Mouse (Mus musculus) neural tube, embryonic 11.5 days (tissue): Measurements from ENCODE around the gene Prdm5. TPM values are rescaled to one million over a fixed set of nuclear protein-coding genes. Genes with fewer than 3 reads are reported as not detected.

ENCODE experiments used
- ATAC-seq: fragments of 200-750 bp; cut with Nextera tagmentation; 2 replicates; pipeline ENCODE4 v1.8.0; 2017; ENCODE audit warnings: moderate number of reproducible peaks, mild to moderate bottlenecking, moderate TSS enrichment, moderate library complexity; ENCODE audit not compliant: insufficient read depth, low FRiP score, low TSS enrichment
- DNase-seq: peaks from one replicate; pipeline ENCODE4 v3.0.0-alpha.2; 2015; ENCODE audit warnings: low spot score
- H3K27ac ChIP-seq: fragments of 300-500 bp; sonication (generic); 2 replicates; pipeline ENCODE4 v1.5.1; 2014; ENCODE audit warnings: low read depth, mild to moderate bottlenecking, low read length
- H3K27me3 ChIP-seq: fragments of 300-500 bp; sonication (generic); 2 replicates; pipeline ENCODE4 v1.6.1; 2014; ENCODE audit warnings: mild to moderate bottlenecking, low read length, mixed read lengths; ENCODE audit not compliant: control insufficient read depth, insufficient read depth
- H3K36me3 ChIP-seq: fragments of 300-500 bp; sonication (generic); 2 replicates; pipeline ENCODE4 v1.6.1; 2014; ENCODE audit warnings: mild to moderate bottlenecking, low read length, moderate library complexity, mixed read lengths; ENCODE audit not compliant: control insufficient read depth, insufficient read depth
- H3K4me1 ChIP-seq: fragments of 300-500 bp; sonication (generic); 2 replicates; pipeline ENCODE4 v1.6.1; 2014; ENCODE audit warnings: low read length, mixed read lengths; ENCODE audit not compliant: control insufficient read depth, insufficient read depth
- H3K4me2 ChIP-seq: fragments of 300-500 bp; sonication (generic); 2 replicates; pipeline ENCODE4 v1.6.1; 2014; ENCODE audit warnings: low read depth, mild to moderate bottlenecking, moderate library complexity
- H3K4me3 ChIP-seq: fragments of 300-500 bp; sonication (generic); 2 replicates; pipeline ENCODE4 v1.5.1; 2014; ENCODE audit warnings: low read depth, low read length
- H3K9ac ChIP-seq: fragments of 300-500 bp; sonication (generic); 2 replicates; pipeline ENCODE4 v1.6.1; 2014; ENCODE audit warnings: mild to moderate bottlenecking, low read length
- H3K9me3 ChIP-seq: fragments of 300-500 bp; sonication (generic); 2 replicates; pipeline ENCODE4 v1.6.1; 2016; ENCODE audit warnings: low read length; ENCODE audit not compliant: control insufficient read depth
- WGBS: fragments of 180-500 bp; shearing (Covaris S2); extraction: QIAGEN DNeasy Blood & Tissue Kit; methylation state at CpG from one replicate; pipeline ENCODE4 v1.1.7; 2014; 5-methylcytosine and 5-hydroxymethylcytosine counted together
- polyA plus RNA-seq: library from polyadenylated mRNA; unstranded; fragments of >200 nt; fragmentation: Nextera tagmentation; extraction: Ambion mirVana; gene quantifications from 2 replicates; pipeline ENCODE4 v1.2.1, GENCODE M21; 2014

Gene Prdm5
- polyA plus RNA-seq, 1 experiment from 2014 or later = 14.1 TPM

GRCm38 (mm10) chr6:65849687-65850086, 70.9 kb downstream of the Prdm5 start:
- H3K9ac ChIP-seq = no peak overlapping the region
- H3K9me3 ChIP-seq = no peaks in the 10 kb centered on the region
- no peak for DNase-seq
- no peaks in the 10 kb centered on the region for H3K27me3 ChIP-seq
- no peak for ATAC-seq
- H3K4me2 ChIP-seq = no peak overlapping the region
- no peak overlapping the region for H3K27ac ChIP-seq
- H3K36me3 ChIP-seq = no peaks in the 10 kb centered on the region
- no peak overlapping the region for H3K4me3 ChIP-seq
- WGBS = 75% methylated on average over 3 of the region's 3 CpGs
- no peaks in the 10 kb centered on the region for H3K4me1 ChIP-seq

GRCm38 (mm10) chr6:65850221-65850620, 71.4 kb downstream of the Prdm5 start:
- WGBS = 90% methylated on average over 3 of the region's 3 CpGs
- Histone ChIP-seq H3K9ac (no peak overlapping the region), H3K36me3 (no peaks in the 10 kb centered on the region), H3K27ac (no peak overlapping the region), H3K4me2 (no peak overlapping the region), H3K9me3 (no peaks in the 10 kb centered on the region), H3K27me3 (no peaks in the 10 kb centered on the region), H3K4me3 (no peak overlapping the region), H3K4me1 (no peaks in the 10 kb centered on the region)
- ATAC-seq (no peak), DNase-seq (no peak)

- DNase-seq (no peak), ATAC-seq (no peak)
- no peak overlapping the region for H3K4me3 ChIP-seq
- WGBS = 81% methylated on average over 3 of the region's 3 CpGs
- no peaks in the 10 kb centered on the region for H3K4me1 ChIP-seq
- H3K36me3 ChIP-seq = no peaks in the 10 kb centered on the region
- H3K27me3 ChIP-seq = no peaks in the 10 kb centered on the region
- H3K9me3 ChIP-seq = no peaks in the 10 kb centered on the region
- H3K27ac ChIP-seq = no peak overlapping the region
- H3K9ac ChIP-seq = no peak overlapping the region
- H3K4me2 ChIP-seq = no peak overlapping the region
These were observed 75.2 kb downstream of the Prdm5 start for GRCm38 (mm10) chr6:65854020-65854419.

GRCm38 (mm10) chr6:65854585-65854984, 75.8 kb downstream of the Prdm5 start:
- H3K27ac ChIP-seq = no peak overlapping the region
- no peaks in the 10 kb centered on the region for H3K36me3 ChIP-seq
- DNase-seq (no peak), ATAC-seq (no peak)
- no peak overlapping the region for H3K9ac ChIP-seq
- no peak overlapping the region for H3K4me3 ChIP-seq
- no peaks in the 10 kb centered on the region for H3K9me3 ChIP-seq
- no peaks in the 10 kb centered on the region for H3K27me3 ChIP-seq
- H3K4me2 ChIP-seq = no peak overlapping the region
- no peaks in the 10 kb centered on the region for H3K4me1 ChIP-seq
- WGBS = 75% methylated on average over 4 of the region's 4 CpGs

GRCm38 (mm10) chr6:65860609-65861008, 81.8 kb downstream of the Prdm5 start:
- 86% methylated on average over 5 of the region's 5 CpGs for WGBS

GRCm38 (mm10) chr6:65862836-65863235, 84.0 kb downstream of the Prdm5 start:
- H3K27me3 ChIP-seq = no peaks in the 10 kb centered on the region
- 89% methylated on average over 3 of the region's 3 CpGs for WGBS
- ATAC-seq (no peak), DNase-seq (no peak)
- H3K9ac ChIP-seq = no peak overlapping the region
- no peaks in the 10 kb centered on the region for H3K9me3 ChIP-seq
- no peak overlapping the region for H3K4me3 ChIP-seq
- no peak overlapping the region for H3K27ac ChIP-seq
- H3K36me3 ChIP-seq = no peaks in the 10 kb centered on the region
- H3K4me1 ChIP-seq = no peaks in the 10 kb centered on the region
- no peak overlapping the region for H3K4me2 ChIP-seq

More at GRCm38 (mm10) chr6:65860609-65861008, 81.8 kb downstream of the Prdm5 start:
- H3K9me3 ChIP-seq = no peaks in the 10 kb centered on the region
- H3K9ac ChIP-seq = no peak overlapping the region
- ATAC-seq (no peak), DNase-seq (no peak)
- H3K4me2 ChIP-seq = no peak overlapping the region
- no peak overlapping the region for H3K27ac ChIP-seq
- no peaks in the 10 kb centered on the region for H3K27me3 ChIP-seq
- H3K36me3 ChIP-seq = no peaks in the 10 kb centered on the region
- H3K4me1 ChIP-seq = no peaks in the 10 kb centered on the region
- no peak overlapping the region for H3K4me3 ChIP-seq

- Histone ChIP-seq H3K9ac (no peak overlapping the region), H3K27ac (no peak overlapping the region), H3K36me3 (no peaks in the 10 kb centered on the region), H3K9me3 (no peaks in the 10 kb centered on the region), H3K4me1 (no peaks in the 10 kb centered on the region), H3K27me3 (no peaks in the 10 kb centered on the region), H3K4me2 (no peak overlapping the region), H3K4me3 (no peak overlapping the region)
- ATAC-seq = no peak
- WGBS = 97% methylated on average over 3 of the region's 3 CpGs
- DNase-seq = no peak
These were observed 85.4 kb downstream of the Prdm5 start for GRCm38 (mm10) chr6:65864233-65864632.

GRCm38 (mm10) chr6:65864919-65865318, 86.1 kb downstream of the Prdm5 start:
- ATAC-seq = no peak
- no peak overlapping the region for H3K9ac ChIP-seq
- DNase-seq = no peak
- H3K27ac ChIP-seq = no peak overlapping the region
- no peaks in the 10 kb centered on the region for H3K36me3 ChIP-seq
- H3K4me2 ChIP-seq = no peak overlapping the region
- no peak overlapping the region for H3K4me3 ChIP-seq
- H3K27me3 ChIP-seq = no peaks in the 10 kb centered on the region
- H3K9me3 ChIP-seq = no peaks in the 10 kb centered on the region
- H3K4me1 ChIP-seq = no peaks in the 10 kb centered on the region
- WGBS = 87% methylated on average over 5 of the region's 5 CpGs

- no peak for ATAC-seq
- H3K4me3 ChIP-seq = no peak overlapping the region
These were observed 87.1 kb downstream of the Prdm5 start for GRCm38 (mm10) chr6:65865861-65866260.

More at GRCm38 (mm10) chr6:65865861-65866260, 87.1 kb downstream of the Prdm5 start:
- no peaks in the 10 kb centered on the region for H3K4me1 ChIP-seq
- no peak for DNase-seq
- no peaks in the 10 kb centered on the region for H3K36me3 ChIP-seq
- no peaks in the 10 kb centered on the region for H3K9me3 ChIP-seq
- no peaks in the 10 kb centered on the region for H3K27me3 ChIP-seq
- H3K4me2 ChIP-seq = no peak overlapping the region
- no peak overlapping the region for H3K9ac ChIP-seq
- no peak overlapping the region for H3K27ac ChIP-seq
- 92% methylated on average over 4 of the region's 4 CpGs for WGBS
